Mouse (Mus musculus) testis, adult 2 months (tissue): ENCODE measurements around the gene Pygm. TPM values are rescaled to one million over a fixed set of nuclear protein-coding genes. Genes with fewer than 3 reads are reported as not detected.

Experiments used
- H3K27ac ChIP-seq: fragments of 200-500 bp; 2 replicates; pipeline ENCODE4 v1.5.1; 2012; ENCODE audit warnings: low read depth, low read length; ENCODE audit not compliant: control insufficient read depth, insufficient read depth
- H3K27me3 ChIP-seq: fragments of 200-500 bp; 2 replicates; pipeline ENCODE4 v1.6.1; 2012; ENCODE audit warnings: mild to moderate bottlenecking, low read length, moderate library complexity; ENCODE audit not compliant: control insufficient read depth, insufficient read depth
- H3K36me3 ChIP-seq: fragments of 200-500 bp; 2 replicates; pipeline ENCODE4 v1.6.1; 2012; ENCODE audit warnings: mild to moderate bottlenecking, low read length; ENCODE audit not compliant: control insufficient read depth, insufficient read depth
- H3K4me1 ChIP-seq: fragments of 200-500 bp; 2 replicates; pipeline ENCODE4 v1.6.1; 2012; ENCODE audit warnings: low read length; ENCODE audit not compliant: control insufficient read depth, insufficient read depth
- H3K4me3 ChIP-seq: fragments of 200-500 bp; 2 replicates; pipeline ENCODE4 v1.5.1; 2012; ENCODE audit warnings: low read depth, mild to moderate bottlenecking, low read length, moderate library complexity, mixed read lengths; ENCODE audit not compliant: control insufficient read depth
- CTCF ChIP-seq: fragments of 200-500 bp; IDR thresholded peaks from 2 replicates; pipeline ENCODE4 v1.5.1; 2012; ENCODE audit warnings: low read depth, mild to moderate bottlenecking, inconsistent platforms, low read length, moderate library complexity; ENCODE audit not compliant: control insufficient read depth, insufficient read depth, insufficient replicate concordance
- POLR2A ChIP-seq: fragments of 200-500 bp; IDR thresholded peaks from 2 replicates; pipeline ENCODE4 v1.6.1; 2012; ENCODE audit warnings: low read depth, mild to moderate bottlenecking, inconsistent platforms, low read length, moderate library complexity; ENCODE audit not compliant: control insufficient read depth
- polyA plus RNA-seq: library from polyadenylated mRNA; depleted of rRNA; stranded (reverse); fragments of >200 nt; gene quantifications from 2 replicates; pipeline ENCODE4 v1.2.3, GENCODE M21; 2012

Pygm gene
- polyA plus RNA-seq, 1 experiment = 6.9 TPM

DNA sequence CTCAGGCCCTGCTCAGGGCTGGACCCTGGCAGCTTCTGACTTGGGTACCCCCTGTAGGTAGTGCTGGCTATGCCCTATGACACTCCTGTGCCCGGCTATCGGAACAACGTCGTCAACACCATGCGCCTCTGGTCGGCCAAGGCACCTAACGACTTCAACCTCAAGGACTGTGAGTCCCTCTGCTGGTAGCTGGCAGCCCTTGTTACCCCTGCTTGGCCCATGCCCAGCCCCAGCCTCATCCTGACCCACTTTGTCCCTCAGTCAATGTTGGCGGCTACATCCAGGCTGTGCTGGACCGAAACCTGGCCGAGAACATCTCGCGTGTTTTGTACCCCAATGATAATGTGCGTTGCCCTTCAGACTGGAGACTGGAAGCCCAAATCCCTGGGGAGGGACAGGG is 3.8 kb downstream of the Pygm start:
- Histone ChIP-seq H3K36me3 (no peaks in the 10 kb centered on the region), H3K27ac (no peak overlapping the region), H3K4me3 (no peak overlapping the region), H3K27me3 (no peaks in the 10 kb centered on the region), H3K4me1 (no peaks in the 10 kb centered on the region)
- TF ChIP-seq POLR2A = no peak
- TF ChIP-seq CTCF = peak; percentile 9; the same call in 1 of the 2 replicates

DNA sequence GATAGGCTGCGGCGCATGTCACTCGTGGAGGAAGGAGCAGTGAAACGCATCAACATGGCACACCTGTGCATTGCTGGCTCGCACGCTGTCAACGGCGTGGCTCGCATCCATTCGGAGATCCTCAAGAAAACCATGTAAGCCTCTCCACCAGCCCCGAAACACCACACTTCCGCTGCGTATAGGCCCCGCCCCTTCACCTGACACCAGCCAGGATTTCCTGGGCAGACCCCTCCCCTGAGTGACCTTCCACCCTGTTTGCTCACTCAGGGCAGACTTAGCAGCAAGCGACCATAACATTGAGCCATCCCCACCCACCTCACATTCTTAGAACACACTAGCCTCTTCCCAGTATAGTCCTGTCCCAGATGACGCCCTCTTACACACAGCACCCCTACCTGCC is 5.6 kb downstream of the Pygm start:
- H3K27ac ChIP-seq = no peak overlapping the region
- H3K4me3 ChIP-seq = peak overlapping the region; percentile 8
- TF ChIP-seq CTCF = no peak
- no peak for TF ChIP-seq POLR2A
- no peaks in the 10 kb centered on the region for H3K36me3 ChIP-seq
- H3K4me1 ChIP-seq = no peaks in the 10 kb centered on the region
- no peaks in the 10 kb centered on the region for H3K27me3 ChIP-seq

DNA sequence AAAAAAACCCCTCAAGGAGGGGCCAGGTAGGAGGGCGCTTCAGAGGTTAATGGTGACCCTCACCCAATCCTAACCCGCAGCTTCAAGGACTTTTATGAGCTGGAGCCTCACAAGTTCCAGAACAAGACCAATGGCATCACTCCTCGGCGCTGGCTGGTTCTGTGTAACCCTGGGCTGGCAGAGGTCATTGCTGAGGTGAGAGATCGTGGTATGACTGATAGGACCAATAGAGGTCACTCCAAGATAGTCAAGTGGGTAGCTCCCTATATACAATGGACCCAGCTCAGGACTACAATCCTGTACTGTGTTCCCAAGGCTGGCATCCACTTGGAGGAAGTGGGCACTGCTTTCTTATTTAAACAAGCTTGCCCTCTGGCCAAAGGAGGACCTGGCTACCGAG is 6.1 kb downstream of the Pygm start:
- no peak overlapping the region for H3K4me3 ChIP-seq
- no peaks in the 10 kb centered on the region for H3K4me1 ChIP-seq
- TF ChIP-seq POLR2A (no peak), CTCF (no peak)
- no peaks in the 10 kb centered on the region for H3K27me3 ChIP-seq
- H3K27ac ChIP-seq = no peak overlapping the region
- no peaks in the 10 kb centered on the region for H3K36me3 ChIP-seq

DNA sequence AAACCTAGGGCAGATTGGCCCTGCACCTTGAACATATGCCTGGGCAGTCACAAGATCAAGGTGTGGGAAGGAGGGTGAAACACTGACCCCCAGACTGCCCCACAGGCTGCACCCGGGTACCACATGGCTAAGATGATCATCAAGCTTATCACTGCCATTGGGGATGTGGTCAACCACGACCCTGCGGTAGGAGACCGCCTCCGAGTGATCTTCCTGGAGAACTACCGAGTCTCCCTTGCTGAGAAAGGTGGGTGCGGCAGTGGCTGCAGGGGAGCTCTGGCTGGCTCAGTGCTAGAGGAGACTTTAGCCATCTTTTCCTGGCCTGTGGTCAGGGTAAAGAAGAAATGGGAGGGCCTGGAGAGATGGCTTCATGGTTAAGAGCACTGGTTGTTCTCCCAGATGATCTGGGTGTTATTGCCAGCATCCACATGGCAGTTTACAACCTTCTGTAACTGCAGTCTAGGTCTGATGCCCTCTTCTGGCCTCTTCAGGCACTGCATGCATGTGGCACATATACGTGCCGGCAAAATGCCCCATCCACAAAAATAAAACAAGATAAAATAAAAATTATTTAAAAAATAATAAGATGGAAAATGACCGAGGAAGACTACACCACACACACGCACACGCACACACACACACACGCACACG is 8.7 kb downstream of the Pygm start:
- H3K27ac ChIP-seq = no peak overlapping the region
- H3K4me3 ChIP-seq = no peak overlapping the region
- no peaks in the 10 kb centered on the region for H3K27me3 ChIP-seq
- H3K4me1 ChIP-seq = peaks cover 2% of the 10 kb centered on the region; the same call in 1 of the 2 replicates
- TF ChIP-seq POLR2A (no peak), CTCF (peak; percentile 43; the same call in 1 of the 2 replicates)
- no peaks in the 10 kb centered on the region for H3K36me3 ChIP-seq

DNA sequence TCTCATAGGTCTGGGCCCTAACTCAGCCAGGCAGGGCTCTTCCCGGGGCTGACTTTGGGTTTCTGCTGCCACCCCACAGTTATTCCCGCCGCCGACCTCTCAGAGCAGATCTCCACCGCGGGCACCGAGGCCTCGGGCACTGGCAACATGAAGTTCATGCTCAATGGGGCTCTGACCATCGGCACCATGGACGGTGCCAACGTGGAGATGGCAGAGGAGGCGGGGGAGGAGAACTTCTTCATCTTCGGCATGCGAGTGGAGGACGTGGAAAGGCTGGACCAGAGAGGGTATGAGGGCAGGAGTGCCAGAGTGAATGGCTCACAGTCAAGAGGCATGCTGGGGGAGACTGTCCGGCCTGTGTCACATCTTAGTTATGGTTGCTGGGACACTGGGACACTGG is 9.4 kb downstream of the Pygm start:
- TF ChIP-seq POLR2A (no peak), CTCF (no peak)
- Histone ChIP-seq H3K4me3 (no peak overlapping the region), H3K36me3 (no peaks in the 10 kb centered on the region), H3K4me1 (peaks cover 6% of the 10 kb centered on the region), H3K27ac (no peak overlapping the region), H3K27me3 (no peaks in the 10 kb centered on the region)

DNA sequence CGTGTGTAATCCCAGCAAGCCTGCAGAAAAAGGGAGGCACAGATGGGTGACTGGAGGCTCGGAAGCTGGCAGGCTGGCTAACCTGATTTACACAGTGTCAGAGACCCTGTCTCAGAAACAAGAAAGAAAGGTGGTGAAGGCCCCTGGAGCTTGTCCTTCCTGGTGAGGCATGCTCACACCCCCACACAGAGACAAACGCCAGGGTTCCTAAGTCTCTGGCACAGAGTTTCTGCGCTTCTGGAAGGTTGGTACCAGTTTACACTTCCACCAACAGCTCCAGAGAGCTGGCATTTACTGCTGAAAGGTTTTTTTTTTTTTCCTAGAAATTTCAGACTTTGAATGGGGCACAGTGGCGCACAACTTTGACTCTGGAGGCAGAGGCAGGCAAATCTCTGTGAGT is 12.0 kb downstream of the Pygm start:
- H3K4me3 ChIP-seq = no peak overlapping the region
- peaks cover 19% of the 10 kb centered on the region for H3K4me1 ChIP-seq
- no peak for TF ChIP-seq POLR2A
- no peak for TF ChIP-seq CTCF
- H3K27me3 ChIP-seq = no peaks in the 10 kb centered on the region
- H3K27ac ChIP-seq = no peak overlapping the region
- H3K36me3 ChIP-seq = no peaks in the 10 kb centered on the region

DNA sequence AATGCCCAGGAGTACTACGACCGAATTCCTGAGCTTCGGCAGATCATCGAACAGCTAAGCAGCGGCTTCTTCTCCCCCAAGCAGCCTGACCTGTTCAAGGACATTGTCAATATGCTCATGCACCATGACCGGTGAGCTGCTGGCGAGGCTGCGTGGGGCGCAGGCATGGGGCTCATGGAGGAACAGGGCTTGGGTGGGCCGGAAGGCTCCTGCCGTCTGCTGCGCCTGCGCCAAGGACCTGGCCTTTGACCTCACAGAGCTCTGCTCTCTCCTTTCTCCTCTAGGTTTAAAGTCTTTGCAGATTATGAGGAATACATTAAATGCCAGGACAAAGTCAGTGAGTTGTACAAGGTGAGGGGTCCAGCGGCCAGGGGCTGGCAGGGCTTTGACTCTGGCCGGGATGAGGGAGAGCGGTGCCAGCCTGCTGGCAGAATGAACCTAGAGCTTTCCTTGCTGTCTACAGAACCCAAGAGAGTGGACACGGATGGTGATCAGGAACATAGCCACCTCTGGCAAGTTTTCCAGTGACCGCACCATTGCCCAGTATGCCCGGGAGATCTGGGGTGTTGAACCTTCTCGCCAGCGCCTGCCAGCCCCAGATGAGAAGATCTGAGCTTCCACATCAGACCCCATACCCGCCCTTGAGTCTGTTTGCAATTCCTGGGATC is 13.5 kb downstream of the Pygm start:
- H3K36me3 ChIP-seq = no peaks in the 10 kb centered on the region
- peaks cover 22% of the 10 kb centered on the region for H3K4me1 ChIP-seq
- H3K4me3 ChIP-seq = no peak overlapping the region
- no peak overlapping the region for H3K27ac ChIP-seq
- H3K27me3 ChIP-seq = no peaks in the 10 kb centered on the region
- TF ChIP-seq CTCF (no peak), POLR2A (no peak)
